Mouse (Mus musculus) midbrain, embryonic 16.5 days (tissue): ENCODE measurements around the gene Sox18. TPM values are rescaled to one million over a fixed set of nuclear protein-coding genes. Genes with fewer than 3 reads are reported as not detected.

Experiments
- ATAC-seq: fragments of 200-750 bp; cut with Nextera tagmentation; 2 replicates; pipeline ENCODE4 v1.8.0; 2017; ENCODE audit warnings: moderate TSS enrichment
- H3K27ac ChIP-seq: fragments of 300-500 bp; sonication (generic); 2 replicates; pipeline ENCODE4 v1.5.1; 2014; ENCODE audit warnings: mild to moderate bottlenecking, low read length, mixed read lengths
- H3K27me3 ChIP-seq: fragments of 300-500 bp; sonication (generic); 2 replicates; pipeline ENCODE4 v1.6.1; 2014; ENCODE audit warnings: low read depth, low read length, mixed read lengths; ENCODE audit not compliant: control insufficient read depth, insufficient read depth
- H3K36me3 ChIP-seq: fragments of 300-500 bp; sonication (generic); 2 replicates; pipeline ENCODE4 v1.6.1; 2014; ENCODE audit warnings: mild to moderate bottlenecking, low read length, moderate library complexity, mixed read lengths; ENCODE audit not compliant: control insufficient read depth, insufficient read depth
- H3K4me1 ChIP-seq: fragments of 300-500 bp; sonication (generic); 2 replicates; pipeline ENCODE4 v1.6.1; 2014; ENCODE audit warnings: mild to moderate bottlenecking, low read length, mixed read lengths; ENCODE audit not compliant: control insufficient read depth, insufficient read depth
- H3K4me2 ChIP-seq: fragments of 300-500 bp; sonication (generic); 2 replicates; pipeline ENCODE4 v1.6.1; 2014; ENCODE audit warnings: mild to moderate bottlenecking, low read length, mixed read lengths
- H3K4me3 ChIP-seq: fragments of 300-500 bp; sonication (generic); 2 replicates; pipeline ENCODE4 v1.5.1; 2014; ENCODE audit warnings: low read depth, mild to moderate bottlenecking, low read length, moderate library complexity, mixed read lengths
- H3K9ac ChIP-seq: fragments of 300-500 bp; sonication (generic); 2 replicates; pipeline ENCODE4 v1.6.1; 2014; ENCODE audit warnings: low read depth, low read length, mixed read lengths
- H3K9me3 ChIP-seq: fragments of 300-500 bp; sonication (generic); replicated peaks from 2 replicates; pipeline ENCODE4 v1.6.1; 2014; ENCODE audit warnings: mild to moderate bottlenecking, low read length, mixed read lengths; ENCODE audit not compliant: control insufficient read depth, poor library complexity, severe bottlenecking
- whole genome bisulfite sequencing: fragments of 180-500 bp; shearing (Covaris S2); extraction: QIAGEN DNeasy Blood & Tissue Kit; methylation state at CpG from one replicate; pipeline ENCODE4 v1.1.7; 2014; 5-methylcytosine and 5-hydroxymethylcytosine counted together
- polyA plus RNA-seq: library from polyadenylated mRNA; unstranded; fragments of >200 nt; fragmentation: Nextera tagmentation; extraction: Ambion mirVana; gene quantifications from 2 replicates; pipeline ENCODE4 v1.2.1, GENCODE M21; 2015

Sox18 gene
- polyA plus RNA-seq, 1 experiment from 2014 or later = 15.7 TPM

GRCm38 (mm10) chr2:181646626-181647472 is 24.6 kb downstream of the Sox18 start:
- peaks cover 25% of the 10 kb centered on the region for H3K36me3 ChIP-seq
- H3K9me3 ChIP-seq = no peaks in the 10 kb centered on the region
- no peaks in the 10 kb centered on the region for H3K4me1 ChIP-seq
- no peak overlapping the region for H3K27ac ChIP-seq
- H3K4me3 ChIP-seq = no peak overlapping the region
- H3K9ac ChIP-seq = no peak overlapping the region
- H3K4me2 ChIP-seq = no peak overlapping the region
- 94% methylated on average over 6 of the region's 6 CpGs for WGBS
- ATAC-seq = no peak
- H3K27me3 ChIP-seq = no peaks in the 10 kb centered on the region

GRCm38 (mm10) chr2:181645666-181646065 is 25.8 kb downstream of the Sox18 start:
- Histone ChIP-seq H3K27ac (no peak overlapping the region), H3K9ac (no peak overlapping the region), H3K27me3 (no peaks in the 10 kb centered on the region), H3K4me3 (no peak overlapping the region), H3K4me1 (no peaks in the 10 kb centered on the region), H3K36me3 (peaks cover 27% of the 10 kb centered on the region), H3K9me3 (no peaks in the 10 kb centered on the region), H3K4me2 (no peak overlapping the region)
- ATAC-seq = no peak
- 86% methylated on average over 3 of the region's 3 CpGs for WGBS

- Histone ChIP-seq H3K9ac (no peak overlapping the region), H3K27ac (no peak overlapping the region), H3K4me3 (no peak overlapping the region), H3K9me3 (no peaks in the 10 kb centered on the region), H3K4me1 (no peaks in the 10 kb centered on the region), H3K27me3 (no peaks in the 10 kb centered on the region), H3K4me2 (no peak overlapping the region), H3K36me3 (peaks cover 25% of the 10 kb centered on the region)
- WGBS = 88% methylated on average over 2 of the region's 2 CpGs
- ATAC-seq = no peak
These were observed 27.1 kb downstream of the Sox18 start for GRCm38 (mm10) chr2:181644361-181644760.

GRCm38 (mm10) chr2:181635865-181636264 is 35.6 kb downstream of the Sox18 start:
- peaks cover 51% of the 10 kb centered on the region for H3K36me3 ChIP-seq
- no peaks in the 10 kb centered on the region for H3K9me3 ChIP-seq
- ATAC-seq = no peak
- H3K4me1 ChIP-seq = no peaks in the 10 kb centered on the region
- H3K27ac ChIP-seq = no peak overlapping the region
- no peak overlapping the region for H3K4me2 ChIP-seq
- WGBS = 94% methylated on average over 3 of the region's 3 CpGs
- no peak overlapping the region for H3K9ac ChIP-seq
- no peaks in the 10 kb centered on the region for H3K27me3 ChIP-seq
- no peak overlapping the region for H3K4me3 ChIP-seq

- H3K9ac ChIP-seq = no peak overlapping the region
- H3K9me3 ChIP-seq = no peaks in the 10 kb centered on the region
- 97% methylated on average over 6 of the region's 6 CpGs for WGBS
- H3K27ac ChIP-seq = no peak overlapping the region
- H3K4me1 ChIP-seq = no peaks in the 10 kb centered on the region
- no peak for ATAC-seq
- H3K4me3 ChIP-seq = no peak overlapping the region
- H3K27me3 ChIP-seq = no peaks in the 10 kb centered on the region
- H3K4me2 ChIP-seq = no peak overlapping the region
- H3K36me3 ChIP-seq = peaks cover 43% of the 10 kb centered on the region
These were observed 38.8 kb downstream of the Sox18 start for GRCm38 (mm10) chr2:181632624-181633023.

- Histone ChIP-seq H3K36me3 (peaks cover 19% of the 10 kb centered on the region), H3K4me2 (no peak overlapping the region), H3K9me3 (no peaks in the 10 kb centered on the region), H3K27ac (no peak overlapping the region), H3K4me3 (no peak overlapping the region), H3K4me1 (no peaks in the 10 kb centered on the region), H3K27me3 (no peaks in the 10 kb centered on the region), H3K9ac (no peak overlapping the region)
- no peak for ATAC-seq
These were observed 43.0 kb downstream of the Sox18 start for GRCm38 (mm10) chr2:181628471-181628870.

GRCm38 (mm10) chr2:181623401-181623800 is 48.0 kb downstream of the Sox18 start:
- H3K9ac ChIP-seq = no peak overlapping the region
- H3K4me2 ChIP-seq = no peak overlapping the region
- no peak for ATAC-seq
- H3K27ac ChIP-seq = no peak overlapping the region
- peaks cover 16% of the 10 kb centered on the region for H3K36me3 ChIP-seq
- no peaks in the 10 kb centered on the region for H3K27me3 ChIP-seq
- H3K4me1 ChIP-seq = no peaks in the 10 kb centered on the region
- H3K4me3 ChIP-seq = no peak overlapping the region
- no peaks in the 10 kb centered on the region for H3K9me3 ChIP-seq

Other genes with a start within 250 kb of the Sox18 start
- gene Zbtb46, start 212.2 kb downstream of the Sox18 start, polyA plus RNA-seq = 21.6 and 26.2 TPM in 2 replicates
- not detected in 2 replicates for gene Abhd16b, start 178.4 kb downstream of the Sox18 start, polyA plus RNA-seq
- 105 and 109 TPM in 2 replicates for gene Tpd52l2, start 174.5 kb downstream of the Sox18 start, polyA plus RNA-seq
- gene Dnajc5, start 151.2 kb downstream of the Sox18 start, polyA plus RNA-seq = 291 and 302 TPM in 2 replicates
- 71.2 and 76.0 TPM in 2 replicates for gene Uckl1, start 86.7 kb downstream of the Sox18 start, polyA plus RNA-seq
- gene Prpf6, start 79.8 kb downstream of the Sox18 start, polyA plus RNA-seq = 59.7 and 64.6 TPM in 2 replicates
- gene Zfp512b, start 78.8 kb downstream of the Sox18 start, polyA plus RNA-seq = 70.0 and 78.0 TPM in 2 replicates
- 213 and 216 TPM in 2 replicates for gene Samd10, start 72.4 kb downstream of the Sox18 start, polyA plus RNA-seq
- gene Gm29797, start 14.6 kb downstream of the Sox18 start, polyA plus RNA-seq = 0.25 and 0.39 TPM in 2 replicates
- 58.2 and 59.2 TPM in 2 replicates for gene Tcea2, start 8.7 kb upstream of the Sox18 start, polyA plus RNA-seq
- gene Rgs19, start 22.3 kb upstream of the Sox18 start, polyA plus RNA-seq = 60.8 and 65.1 TPM in 2 replicates
- not detected in 2 replicates for gene Lkaaear1, start 26.8 kb upstream of the Sox18 start, polyA plus RNA-seq
- 103 and 111 TPM in 2 replicates for gene Oprl1, start 43.4 kb upstream of the Sox18 start, polyA plus RNA-seq
- gene Myt1, start 91.7 kb upstream of the Sox18 start, polyA plus RNA-seq = 15.6 and 19.2 TPM in 2 replicates
- 34.4 and 36.4 TPM in 2 replicates for gene Pcmtd2, start 166.2 kb upstream of the Sox18 start, polyA plus RNA-seq
- gene Polr3k, start 192.7 kb upstream of the Sox18 start, polyA plus RNA-seq = 79.4 and 85.3 TPM in 2 replicates